ENCODE assay signal across 7 mouse cellular contexts in genomic region chr6:72348411-72348810, GRCm38 (mm10). TPM values are rescaled to one million over a fixed set of nuclear protein-coding genes. Genes with fewer than 3 reads are reported as not detected.
DNase-seq lines count a peak whose midpoint lies in the region; ATAC-seq and TF ChIP-seq lines count a peak whose summit lies in the region.

No protein-coding gene starts in this region.

- H3K9ac ChIP-seq in forebrain, postnatal 0 days = no peak overlapping the region
- H3K9ac ChIP-seq in limb, embryonic 12.5 days (replicated peaks) = peak overlapping the region; percentile 91; the same call in 1 of the 2 replicates

- H3K4me3 ChIP-seq in megakaryocyte, embryonic 14.5 days (replicated peaks) = peak overlapping the region; percentile 97
- H3K4me3 ChIP-seq in forebrain, postnatal 0 days (ENCODE audit: low read depth, low read length) = no peak overlapping the region
- H3K4me3 ChIP-seq in limb, embryonic 12.5 days (replicated peaks) = peak overlapping the region; percentile 81; the same call in 1 of the 2 replicates
- H3K4me3 ChIP-seq in small intestine, adult 2 months (ENCODE audit: low read depth, low read length) = peak overlapping the region; percentile 3; the same call in 1 of the 2 replicates

- TF ChIP-seq POLR2A in small intestine, adult 2 months (IDR thresholded peaks at IDR 0.05; ENCODE audit: low read depth, low read length) = no peak

- TF ChIP-seq CTCF in forebrain, postnatal 0 days (IDR thresholded peaks at IDR 0.05; ENCODE audit: low read depth) = no peak
- no peak for TF ChIP-seq CTCF in small intestine, adult 2 months (IDR thresholded peaks at IDR 0.05; ENCODE audit: extremely low read depth, insufficient read length, insufficient replicate concordance, low read depth, low read length)

- H3K36me3 ChIP-seq in megakaryocyte, embryonic 14.5 days (replicated peaks; ENCODE audit: low read length) = peaks cover 50% of the 10 kb centered on the region
- H3K36me3 ChIP-seq in forebrain, postnatal 0 days (ENCODE audit: insufficient read depth) = peaks cover 16% of the 10 kb centered on the region
- peaks cover 29% of the 10 kb centered on the region for H3K36me3 ChIP-seq in limb, embryonic 12.5 days
- H3K36me3 ChIP-seq in small intestine, adult 2 months (ENCODE audit: control insufficient read depth, insufficient read depth, low read length) = peaks cover 25% of the 10 kb centered on the region

- no peak for DNase-seq in forebrain, postnatal 0 days
- no peak for DNase-seq in urinary bladder, postnatal 4 days (ENCODE audit: low spot score in 2 of 2)
- DNase-seq in ovary, postnatal 10 days (ENCODE audit: low spot score) = no peak

- ATAC-seq in megakaryocyte, adult 5-6 weeks (ENCODE audit: poor library complexity, severe bottlenecking) = no peak
- ATAC-seq in forebrain, postnatal 0 days = no peak
- no peak for ATAC-seq in limb, embryonic 12.5 days (ENCODE audit: insufficient number of reproducible peaks, insufficient read depth, low FRiP score, low TSS enrichment, low read depth)

- no peak overlapping the region for H3K27ac ChIP-seq in forebrain, postnatal 0 days (ENCODE audit: low read depth, low read length)
- 0 out of 2 replicates have a peak overlapping the region, but pooled peaks have one; percentile 35 for H3K27ac ChIP-seq in limb, embryonic 12.5 days
- H3K27ac ChIP-seq in small intestine, adult 2 months (ENCODE audit: insufficient read depth, low read depth, low read length) = no peak overlapping the region

- WGBS in forebrain, postnatal 0 days = 81% methylated on average over 10 of the region's 10 CpGs
- 88% methylated on average over 10 of the region's 10 CpGs for WGBS in limb, embryonic 12.5 days
- whole genome bisulfite sequencing in small intestine, adult 2 months = 81% methylated on average over 10 of the region's 10 CpGs

- peak overlapping the region; percentile 76 for H3K4me2 ChIP-seq in forebrain, postnatal 0 days (ENCODE audit: low read depth)
- peak overlapping the region; percentile 83 for H3K4me2 ChIP-seq in limb, embryonic 12.5 days

- H3K9me3 ChIP-seq in megakaryocyte, embryonic 14.5 days = no peaks in the 10 kb centered on the region
- no peaks in the 10 kb centered on the region for H3K9me3 ChIP-seq in forebrain, postnatal 0 days (ENCODE audit: low read length)
- H3K9me3 ChIP-seq in limb, embryonic 12.5 days = no peaks in the 10 kb centered on the region

- H3K4me1 ChIP-seq in megakaryocyte, embryonic 14.5 days = peaks cover 76% of the 10 kb centered on the region
- H3K4me1 ChIP-seq in forebrain, postnatal 0 days (ENCODE audit: insufficient read depth) = peaks cover 18% of the 10 kb centered on the region
- peaks cover 36% of the 10 kb centered on the region for H3K4me1 ChIP-seq in limb, embryonic 12.5 days (replicated peaks)
- peaks cover 9% of the 10 kb centered on the region for H3K4me1 ChIP-seq in small intestine, adult 2 months (ENCODE audit: control insufficient read depth, insufficient read depth, insufficient read length, low read length)

- no peaks in the 10 kb centered on the region for H3K27me3 ChIP-seq in megakaryocyte, embryonic 14.5 days (replicated peaks)
- no peaks in the 10 kb centered on the region for H3K27me3 ChIP-seq in forebrain, postnatal 0 days (ENCODE audit: insufficient read depth, low read length)
- no peaks in the 10 kb centered on the region for H3K27me3 ChIP-seq in limb, embryonic 12.5 days
- H3K27me3 ChIP-seq in small intestine, adult 2 months (ENCODE audit: control insufficient read depth, insufficient read depth, low read length) = no peaks in the 10 kb centered on the region

RNA-seq across cellular contexts. Expression of gene 0610030E20Rik, which starts 1.3 kb away (rescaled TPM):
- 3.9 and 10.7 TPM in 2 replicates for polyA plus RNA-seq in megakaryocyte, embryonic 14.5 days (2012; ENCODE audit: insufficient read depth, low replicate concordance)
- total RNA-seq in megakaryocyte, adult 5-6 weeks (2015) = 34.0 and 40.5 TPM in 2 replicates
- total RNA-seq in megakaryocyte, adult 5-6 weeks (2017) = 26.7 and 30.7 TPM in 2 replicates
- 6.5 and 10.9 TPM in 2 replicates for total RNA-seq in forebrain, postnatal 0 days (2014; rRNA removed)
- 9.7 and 15.4 TPM in 2 replicates for polyA plus RNA-seq in forebrain, postnatal 0 days (2015; fragmentation: Nextera tagmentation; extraction: Ambion mirVana)
- polyA plus RNA-seq in limb, embryonic 12.5 days (2016; fragmentation: Nextera tagmentation; extraction: Ambion mirVana) = 25.8 and 29.2 TPM in 2 replicates
- polyA plus RNA-seq in small intestine, adult 2 months (2012; rRNA removed) = 6.5 and 12.7 TPM in 2 replicates

RNA-seq across cellular contexts. Expression of gene Usp39, which starts 3.4 kb away (rescaled TPM):
- polyA plus RNA-seq in megakaryocyte, embryonic 14.5 days (2012; ENCODE audit: insufficient read depth, low replicate concordance) = 6.4 and 27.8 TPM in 2 replicates
- 36.8 and 42.1 TPM in 2 replicates for total RNA-seq in megakaryocyte, adult 5-6 weeks (2015)
- total RNA-seq in megakaryocyte, adult 5-6 weeks (2017) = 71.7 and 77.1 TPM in 2 replicates
- total RNA-seq in forebrain, postnatal 0 days (2014; rRNA removed) = 52.6 and 52.7 TPM in 2 replicates
- polyA plus RNA-seq in forebrain, postnatal 0 days (2015; fragmentation: Nextera tagmentation; extraction: Ambion mirVana) = 39.0 and 42.8 TPM in 2 replicates
- 62.7 and 71.3 TPM in 2 replicates for polyA plus RNA-seq in limb, embryonic 12.5 days (2016; fragmentation: Nextera tagmentation; extraction: Ambion mirVana)
- polyA plus RNA-seq in small intestine, adult 2 months (2012; rRNA removed) = 5.5 and 6.8 TPM in 2 replicates

RNA-seq across cellular contexts. Expression of gene Tmem150a, which starts 6.8 kb away (rescaled TPM):
- 48.1 and 129 TPM in 2 replicates for polyA plus RNA-seq in megakaryocyte, embryonic 14.5 days (2012; ENCODE audit: insufficient read depth, low replicate concordance)
- 0.20 and 2.3 TPM in 2 replicates for total RNA-seq in megakaryocyte, adult 5-6 weeks (2015)
- total RNA-seq in megakaryocyte, adult 5-6 weeks (2017) = 0.26 and 0.45 TPM in 2 replicates
- 22.9 and 24.3 TPM in 2 replicates for total RNA-seq in forebrain, postnatal 0 days (2014; rRNA removed)
- 17.2 and 17.5 TPM in 2 replicates for polyA plus RNA-seq in forebrain, postnatal 0 days (2015; fragmentation: Nextera tagmentation; extraction: Ambion mirVana)
- polyA plus RNA-seq in limb, embryonic 12.5 days (2016; fragmentation: Nextera tagmentation; extraction: Ambion mirVana) = 8.8 and 9.8 TPM in 2 replicates
- 16.6 and 31.8 TPM in 2 replicates for polyA plus RNA-seq in small intestine, adult 2 months (2012; rRNA removed)

RNA-seq across cellular contexts. Expression of gene Rnf181, which starts 18.3 kb away (rescaled TPM):
- polyA plus RNA-seq in megakaryocyte, embryonic 14.5 days (2012; ENCODE audit: insufficient read depth, low replicate concordance) = 64.6 and 113 TPM in 2 replicates
- 69.3 and 70.0 TPM in 2 replicates for total RNA-seq in megakaryocyte, adult 5-6 weeks (2015)
- total RNA-seq in megakaryocyte, adult 5-6 weeks (2017) = 49.5 and 52.1 TPM in 2 replicates
- 66.9 and 76.3 TPM in 2 replicates for total RNA-seq in forebrain, postnatal 0 days (2014; rRNA removed)
- polyA plus RNA-seq in forebrain, postnatal 0 days (2015; fragmentation: Nextera tagmentation; extraction: Ambion mirVana) = 117 and 124 TPM in 2 replicates
- polyA plus RNA-seq in limb, embryonic 12.5 days (2016; fragmentation: Nextera tagmentation; extraction: Ambion mirVana) = 89.1 and 93.4 TPM in 2 replicates
- 59.5 and 97.6 TPM in 2 replicates for polyA plus RNA-seq in small intestine, adult 2 months (2012; rRNA removed)

RNA-seq across cellular contexts. Expression of gene Vamp5, which starts 31.9 kb away (rescaled TPM):
- 12.5 and 61.7 TPM in 2 replicates for polyA plus RNA-seq in megakaryocyte, embryonic 14.5 days (2012; ENCODE audit: insufficient read depth, low replicate concordance)
- total RNA-seq in megakaryocyte, adult 5-6 weeks (2015) = 15.4 and 20.0 TPM in 2 replicates
- 6.5 and 12.4 TPM in 2 replicates for total RNA-seq in megakaryocyte, adult 5-6 weeks (2017)
- total RNA-seq in forebrain, postnatal 0 days (2014; rRNA removed) = 12.7 and 17.1 TPM in 2 replicates
- polyA plus RNA-seq in forebrain, postnatal 0 days (2015; fragmentation: Nextera tagmentation; extraction: Ambion mirVana) = 11.6 and 13.1 TPM in 2 replicates
- 13.9 and 17.3 TPM in 2 replicates for polyA plus RNA-seq in limb, embryonic 12.5 days (2016; fragmentation: Nextera tagmentation; extraction: Ambion mirVana)
- polyA plus RNA-seq in small intestine, adult 2 months (2012; rRNA removed) = 14.8 and 19.8 TPM in 2 replicates
